Mouse (Mus musculus): ENCODE results near the gene 1700102P08Rik.

Gene 1700102P08Rik

DNA sequence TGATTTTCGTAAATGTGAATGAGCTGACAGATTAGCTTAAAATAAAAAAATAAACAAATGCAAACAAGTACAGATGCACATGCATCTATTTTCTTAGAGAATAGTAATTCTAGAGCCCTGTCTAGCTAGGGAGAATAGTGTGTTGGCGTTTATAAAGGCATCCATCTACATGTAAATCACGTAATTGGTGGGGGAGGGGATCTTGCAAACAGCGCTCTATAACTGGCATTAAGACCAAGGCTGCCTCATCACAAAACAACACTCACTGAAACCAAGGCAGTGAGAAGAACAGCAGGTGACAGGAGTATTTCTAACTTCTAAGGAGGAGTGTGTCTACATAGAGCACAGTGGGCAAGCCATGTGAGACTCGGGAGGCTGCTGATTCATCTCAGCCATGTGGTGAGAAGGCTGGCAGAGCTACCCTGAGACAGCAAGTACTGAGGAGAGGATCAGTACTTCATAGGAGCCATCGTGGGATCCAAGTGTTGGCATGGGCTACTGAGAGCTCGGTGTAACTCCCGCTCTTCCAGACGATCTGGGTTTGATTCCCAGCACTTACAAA lies 18.9 kb downstream of the 1700102P08Rik start:
- DNase-seq (ENCODE audit: low read depth): no peak

DNA sequence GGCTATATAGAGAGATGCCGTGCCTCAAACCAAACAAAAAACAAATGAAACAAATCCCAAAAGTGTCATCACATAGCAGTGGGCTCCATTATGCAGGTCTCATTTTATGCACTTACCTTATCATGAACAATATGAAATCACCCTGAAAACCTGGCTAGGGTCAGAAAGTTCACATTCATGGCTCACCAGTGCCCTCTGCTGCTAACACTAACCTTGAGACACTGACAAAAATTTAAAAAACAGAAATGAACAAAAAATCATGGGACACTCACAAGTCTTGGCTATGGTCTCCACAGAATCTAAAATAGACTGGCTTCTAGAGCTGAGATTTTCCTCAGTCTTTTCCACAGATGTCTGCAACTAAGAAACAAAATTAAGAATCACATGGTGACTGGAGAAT lies 19.6 kb downstream of the 1700102P08Rik start:
- DNase-seq (ENCODE audit: low read depth): peak; percentile 31

DNA sequence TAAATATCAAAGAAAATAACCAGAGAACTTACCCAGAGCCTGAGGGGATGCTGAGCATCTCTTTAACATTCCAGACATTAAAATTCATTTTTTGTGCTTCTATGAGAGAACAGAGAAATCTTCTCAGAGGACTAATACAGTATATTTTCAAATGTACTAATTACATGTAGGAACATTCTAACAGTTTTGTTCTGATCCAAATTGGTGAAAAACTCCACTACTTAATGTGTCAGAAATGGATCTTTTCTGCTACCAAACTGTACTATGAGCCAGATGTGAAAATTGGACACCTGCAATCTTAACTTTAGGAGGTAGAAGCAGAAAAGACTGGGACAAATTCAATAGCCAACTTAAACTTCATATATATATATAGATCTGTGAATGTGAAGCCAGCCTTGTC lies 35.8 kb downstream of the 1700102P08Rik start, which contains the start of gene Ccdc36:
TSS of gene Ccdc36 (minus strand) at position 101 of the 400 bp plus-strand sequence.
- no peak for DNase-seq (ENCODE audit: low read depth)

DNA sequence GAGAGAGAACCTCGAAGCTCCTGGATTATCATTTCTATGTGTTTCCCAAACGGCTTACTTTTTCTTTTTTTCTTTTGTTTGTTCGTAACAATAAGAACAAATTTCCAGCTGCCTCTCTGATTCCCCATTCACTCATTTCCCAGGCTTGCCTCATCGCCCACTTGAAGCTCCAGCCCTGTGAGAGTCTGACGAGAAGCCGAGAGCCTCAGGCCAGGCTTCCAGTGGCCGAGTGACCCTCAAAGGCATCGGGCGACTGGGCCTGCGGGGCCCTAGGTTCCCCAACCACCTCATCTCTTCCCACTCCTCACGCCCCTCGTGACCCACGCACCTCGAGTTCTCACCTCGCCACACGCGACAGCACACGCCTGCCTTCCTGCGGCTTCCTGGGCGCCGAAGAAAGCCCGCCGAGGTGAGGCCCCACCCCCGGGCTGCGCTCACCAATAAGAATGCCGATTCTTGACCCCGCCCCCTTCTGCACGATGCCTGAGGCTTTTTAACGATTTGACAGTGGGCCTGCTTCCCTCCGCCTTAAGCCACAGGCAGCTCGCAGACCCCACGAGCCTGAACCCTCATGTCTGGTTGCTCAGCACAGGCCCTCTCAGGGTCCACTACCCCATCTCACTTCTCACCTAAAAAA lies 38.9 kb downstream of the 1700102P08Rik start:
- DNase-seq (ENCODE audit: low read depth): no peak

DNA sequence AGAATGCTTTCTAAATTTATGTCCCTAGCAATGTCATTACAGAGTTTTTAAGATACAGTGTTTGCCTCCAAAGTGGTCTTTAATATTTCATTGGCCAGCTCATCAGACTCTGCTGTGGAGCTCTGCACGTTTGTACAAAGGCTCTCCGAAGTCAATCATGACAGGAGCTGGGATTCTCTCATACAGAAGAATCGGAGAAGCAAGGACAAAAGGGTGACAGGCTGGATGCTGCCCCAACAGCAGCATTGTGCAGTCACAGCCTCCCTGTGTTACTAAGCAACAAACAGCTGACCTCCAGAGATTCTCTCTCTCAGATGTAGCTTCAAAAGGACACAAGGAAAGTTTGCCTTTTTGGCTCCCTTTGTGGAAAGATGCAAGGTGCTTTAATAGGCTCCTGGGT lies 43.6 kb downstream of the 1700102P08Rik start, which contains the start of gene BC048562:
TSS of gene BC048562 (plus strand) at position 301 of the 400 bp plus-strand sequence.
- no peak for DNase-seq (ENCODE audit: low read depth)

DNA sequence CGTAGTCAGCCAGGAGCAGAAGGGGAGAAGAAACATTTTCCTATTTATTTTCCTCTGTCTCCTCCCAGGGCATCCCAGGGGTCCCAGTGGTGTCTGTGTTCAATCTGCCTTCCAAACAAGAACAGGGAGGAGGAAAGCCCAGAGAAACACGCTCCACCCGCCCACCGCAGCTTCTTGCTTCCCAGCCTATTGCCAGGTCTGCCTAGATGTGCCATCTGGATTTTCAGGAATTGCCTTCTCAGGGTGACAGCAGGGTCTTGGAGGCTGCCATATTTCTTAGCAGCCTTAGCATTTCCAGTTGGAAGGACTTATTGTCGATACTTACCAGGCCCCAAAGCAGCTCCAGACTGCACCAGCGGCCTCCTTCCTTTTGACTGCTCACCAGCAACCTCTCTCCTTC lies 46.6 kb downstream of the 1700102P08Rik start:
- DNase-seq (ENCODE audit: low read depth): no peak

DNA sequence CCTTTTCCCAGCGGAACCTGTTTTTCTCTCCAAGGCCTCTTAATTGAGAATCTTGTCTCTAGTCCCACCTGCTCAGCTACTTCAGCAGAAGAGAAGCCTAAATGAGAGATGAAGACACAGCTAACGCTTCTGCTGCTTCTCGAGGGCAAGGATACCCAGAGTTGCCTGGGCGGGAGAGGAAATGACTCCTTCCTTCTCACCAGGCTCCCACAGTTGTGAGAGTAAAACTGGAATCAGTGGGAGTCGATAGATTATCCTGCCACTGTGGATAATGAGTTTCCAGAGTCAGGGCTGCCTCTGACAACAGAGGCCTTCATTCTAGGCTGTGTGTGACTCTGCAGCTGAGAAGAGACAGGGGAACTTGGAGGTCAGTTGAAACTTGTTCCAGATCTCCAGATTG lies 47.9 kb downstream of the 1700102P08Rik start:
- no peak for DNase-seq (ENCODE audit: low read depth)

DNA sequence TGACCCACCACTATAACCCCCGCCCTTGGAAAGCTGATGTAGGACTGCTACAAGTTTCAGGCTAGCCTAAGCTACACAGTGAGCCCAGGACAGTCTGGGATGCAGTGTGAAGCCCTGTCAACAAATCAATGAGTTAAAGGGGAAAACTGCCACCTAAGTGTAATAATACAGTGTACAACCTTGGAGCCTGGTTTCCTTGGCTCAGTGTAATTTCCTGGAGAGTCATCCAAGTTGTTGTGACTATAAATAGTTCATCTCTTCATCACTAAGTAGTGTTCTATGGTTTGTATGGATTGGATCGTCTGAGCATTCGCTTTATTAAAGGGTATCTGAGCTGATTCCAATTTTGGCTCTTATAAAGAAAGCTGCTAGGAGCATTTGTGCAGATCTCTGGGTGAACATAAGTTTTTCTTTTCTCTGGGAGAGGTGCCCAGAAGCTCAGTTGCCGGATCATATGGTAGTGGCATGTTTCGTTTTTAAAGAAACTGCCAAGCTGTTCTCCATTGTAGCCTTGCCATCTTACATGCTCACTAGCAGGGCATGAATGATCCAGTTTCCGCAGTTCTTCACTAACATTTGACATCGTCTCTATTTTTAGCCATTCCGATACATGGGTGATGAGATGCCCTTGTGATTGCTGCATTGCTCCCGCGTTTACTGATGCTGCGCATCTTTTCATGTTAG lies 48.8 kb downstream of the 1700102P08Rik start:
- peak; percentile 24 for DNase-seq (ENCODE audit: low read depth)

DNA sequence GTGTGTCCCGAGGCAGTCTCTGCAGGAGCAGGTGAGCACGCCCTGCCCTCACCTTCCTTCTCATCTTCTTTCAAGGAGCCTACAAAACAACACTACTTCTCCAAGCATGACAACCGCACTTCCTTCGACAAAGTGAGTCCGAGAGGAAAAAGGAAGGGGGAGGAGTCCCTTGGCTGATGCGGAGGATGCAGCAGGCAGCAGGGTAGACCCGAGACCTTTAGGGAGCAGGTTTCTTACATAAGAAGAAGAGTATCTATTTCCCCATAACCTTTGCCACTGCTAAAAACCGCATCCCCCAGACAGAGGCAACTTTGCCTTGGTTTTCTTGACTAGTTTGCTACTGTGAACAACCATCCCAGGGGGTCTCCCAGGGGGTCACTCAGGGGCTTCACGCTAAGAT lies 52.5 kb downstream of the 1700102P08Rik start:
- no peak for DNase-seq (ENCODE audit: low read depth)

DNA sequence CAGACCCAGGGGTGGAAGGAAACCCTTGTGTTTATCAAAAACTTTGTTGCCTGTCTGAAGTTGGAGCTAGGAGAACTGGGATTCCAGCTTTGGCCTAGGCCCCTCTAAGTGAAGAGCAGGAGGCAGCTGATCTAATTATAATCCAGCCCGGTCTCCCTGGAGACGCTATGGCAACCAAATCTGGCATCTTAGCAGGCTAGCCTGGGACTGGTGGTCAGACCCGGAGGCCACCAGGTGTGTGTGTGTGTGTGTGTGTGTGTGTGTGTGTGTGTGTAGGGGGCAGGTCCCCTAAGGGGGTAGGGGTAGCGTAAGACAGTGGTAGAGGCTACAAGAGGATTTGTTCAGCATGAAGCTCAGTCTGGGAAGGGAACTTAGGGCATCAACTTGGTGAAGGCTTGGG lies 57.3 kb downstream of the 1700102P08Rik start:
- peak; percentile 35 for DNase-seq (ENCODE audit: low read depth)

DNA sequence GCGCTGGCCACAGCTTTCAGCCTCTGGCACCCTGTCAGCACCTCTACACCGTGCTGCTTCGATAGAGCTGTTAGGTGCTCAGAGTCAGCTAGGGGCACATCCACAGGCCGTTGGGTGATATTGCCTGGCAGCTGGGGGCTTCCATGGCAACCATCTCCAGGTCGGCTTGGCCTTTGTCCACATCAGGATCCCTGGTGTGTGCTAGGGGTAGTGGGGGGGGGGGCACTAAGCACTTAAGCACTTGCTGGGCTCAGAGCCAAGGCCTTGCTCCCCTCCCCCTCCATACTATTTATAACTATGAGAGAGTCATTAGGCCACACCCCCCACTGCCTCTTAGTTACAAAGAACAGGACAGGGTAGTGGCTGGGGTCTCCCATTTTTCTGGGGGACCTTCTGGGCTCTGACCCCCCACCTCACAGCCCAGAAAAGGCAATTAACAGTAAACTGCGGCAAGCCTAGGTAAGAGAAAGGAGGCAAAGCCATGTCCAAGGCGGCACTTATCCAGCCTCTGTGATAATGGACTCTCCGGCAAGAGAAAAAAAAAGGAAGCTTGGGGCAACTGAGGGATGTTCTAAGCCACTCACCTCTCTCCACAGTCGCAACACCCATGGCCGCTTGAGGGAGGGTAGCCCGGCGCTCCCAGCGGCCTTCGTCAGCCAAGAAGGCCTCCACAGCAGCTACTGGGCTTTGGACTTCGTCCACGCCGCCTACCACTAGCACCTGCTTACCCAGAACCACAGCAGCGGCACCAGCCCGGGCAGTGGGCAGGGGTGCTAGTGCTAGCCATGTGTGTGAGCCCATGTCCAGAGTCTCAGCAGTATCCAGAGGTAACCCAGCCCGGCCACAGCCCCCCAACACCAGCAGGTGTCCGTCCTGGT lies 57.9 kb downstream of the 1700102P08Rik start:
- DNase-seq (ENCODE audit: low read depth): peak; percentile 52

DNA sequence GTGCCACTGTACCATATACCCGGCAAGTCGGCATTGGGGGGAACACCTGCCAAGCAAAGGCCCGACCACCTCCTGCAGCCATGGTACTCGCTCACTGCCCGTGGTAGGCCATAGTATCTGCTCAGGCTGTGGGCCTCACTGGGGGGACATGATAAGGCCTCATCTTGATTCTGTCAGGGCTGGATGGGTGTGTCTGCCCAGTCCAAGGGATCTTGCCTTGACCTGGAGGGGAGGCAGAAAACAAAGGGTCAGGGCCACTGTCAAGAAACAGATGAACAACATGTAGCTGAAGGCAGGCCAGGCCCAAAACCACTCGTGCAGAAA lies 58.5 kb downstream of the 1700102P08Rik start:
- no peak for DNase-seq (ENCODE audit: low read depth)

DNA sequence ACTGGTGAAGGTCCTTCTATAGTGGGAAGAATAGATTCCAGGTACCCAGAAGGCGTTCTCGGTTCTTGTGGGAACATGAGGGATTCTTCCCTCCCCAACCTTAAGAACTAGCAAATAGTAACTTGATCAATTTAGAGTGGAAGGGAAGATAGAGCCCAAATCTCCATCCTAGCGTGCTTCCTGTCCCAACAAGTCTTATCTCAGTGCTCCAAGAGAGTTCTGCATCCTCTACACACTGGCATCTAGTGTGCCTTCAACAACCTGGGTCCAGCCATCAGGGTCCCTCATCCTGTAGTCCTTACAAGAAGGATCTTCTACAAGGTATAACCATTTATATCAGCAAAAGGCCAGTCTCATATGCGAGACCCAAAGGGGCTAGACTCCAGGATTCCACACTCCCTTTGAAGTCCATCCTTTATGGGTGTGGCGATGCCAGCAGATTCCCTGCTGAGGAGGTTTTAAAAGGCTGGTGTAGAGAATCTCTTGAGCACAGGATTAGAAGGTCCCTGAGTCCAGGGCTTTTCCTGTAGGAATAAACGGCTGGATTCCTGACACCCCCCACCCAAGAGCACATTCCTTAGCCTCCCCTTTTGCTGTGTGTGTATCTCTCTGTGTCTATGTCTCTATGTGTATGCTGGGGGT lies 59.0 kb downstream of the 1700102P08Rik start:
- DNase-seq (ENCODE audit: low read depth): no peak

DNA sequence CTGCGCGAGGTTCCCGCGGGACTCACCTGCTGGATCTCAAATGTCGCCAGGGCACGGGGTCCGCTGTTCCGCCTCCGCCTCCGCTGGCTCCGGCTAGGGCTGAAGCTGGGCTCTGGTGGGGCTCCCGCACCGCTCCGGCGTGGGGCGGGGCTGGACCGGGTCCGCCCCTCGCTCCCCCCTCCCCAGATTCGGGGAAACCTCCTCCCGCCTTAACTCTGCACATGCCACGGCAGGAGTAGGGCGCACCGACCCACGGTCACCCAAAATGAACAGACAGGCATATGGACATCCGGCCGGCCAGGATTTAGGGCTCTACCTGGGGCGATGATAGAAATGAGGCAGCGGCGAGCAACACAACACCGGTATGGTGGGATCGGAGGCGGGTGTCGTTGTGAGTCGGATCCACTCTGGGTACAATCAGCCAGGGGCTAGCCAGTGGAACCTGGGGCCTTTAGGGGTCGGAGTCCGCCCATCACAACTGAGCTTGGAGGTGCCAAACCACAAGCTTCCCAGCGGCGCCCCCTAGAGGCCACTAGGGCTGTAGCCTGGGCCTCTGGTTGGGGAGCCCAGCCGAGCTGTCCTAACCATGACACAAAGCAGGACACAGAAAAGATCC lies 59.8 kb downstream of the 1700102P08Rik start:
- peak; percentile 89 for DNase-seq (ENCODE audit: low read depth)

DNA sequence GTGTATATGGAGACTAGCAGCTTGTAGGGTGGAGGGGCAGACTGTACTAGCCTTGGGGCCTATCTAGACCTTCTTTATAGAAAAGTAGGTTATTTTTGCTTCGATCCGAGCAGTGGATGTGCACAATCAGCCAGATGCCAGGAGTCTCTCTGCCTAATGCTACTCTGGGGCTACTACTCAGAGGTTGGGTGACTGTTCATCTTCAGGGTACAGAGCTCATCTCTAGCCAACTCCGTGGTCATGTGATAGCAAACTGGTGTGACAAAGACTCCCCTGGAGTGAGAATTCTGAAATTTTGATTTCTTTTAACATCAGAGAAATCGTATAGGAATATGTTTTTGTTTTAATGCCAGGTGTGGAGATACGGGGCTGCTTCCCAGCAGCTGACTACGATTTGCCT lies 60.3 kb downstream of the 1700102P08Rik start:
- no peak for DNase-seq (ENCODE audit: low read depth)

DNA sequence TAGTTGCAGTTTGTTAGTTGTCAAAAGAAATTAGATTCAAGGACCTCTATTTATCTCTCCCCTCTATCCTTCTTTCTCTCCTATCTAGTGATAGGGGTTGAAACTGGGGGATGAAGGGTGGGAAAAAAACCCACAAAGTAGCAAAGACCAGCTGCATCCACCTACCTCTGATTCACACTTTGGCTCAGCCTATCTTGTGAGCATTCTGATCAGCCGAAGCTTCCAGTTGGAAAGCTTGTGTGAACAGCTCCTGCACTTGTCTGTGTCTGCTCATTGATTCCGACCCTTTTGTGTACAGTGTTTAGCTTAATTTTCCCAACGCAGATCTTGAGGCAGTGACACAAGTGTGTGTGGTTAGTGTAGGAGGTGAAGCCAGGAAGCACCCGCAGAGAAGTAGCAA lies 60.9 kb downstream of the 1700102P08Rik start:
- DNase-seq (ENCODE audit: low read depth): peak; percentile 30

DNA sequence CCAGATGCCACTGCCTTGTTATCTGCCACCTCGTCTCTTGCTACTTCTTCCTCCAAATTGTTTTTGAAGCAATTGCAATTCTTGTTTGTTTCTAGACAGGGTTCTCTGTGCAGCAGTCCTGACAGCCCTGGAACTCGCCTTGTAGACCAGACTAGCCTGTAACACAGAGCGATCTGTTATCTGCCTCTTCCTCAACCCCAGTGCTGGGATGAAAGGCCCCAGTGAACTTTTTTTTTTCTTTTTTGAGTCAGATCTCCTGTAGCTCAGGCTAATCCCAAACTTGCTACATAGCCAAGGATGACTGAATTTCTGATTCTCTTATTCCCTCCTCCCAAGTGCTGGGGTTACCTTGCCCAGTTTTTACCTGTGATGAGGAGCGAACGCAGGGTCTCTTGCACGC lies 61.8 kb downstream of the 1700102P08Rik start:
- no peak for DNase-seq (ENCODE audit: low read depth)

DNA sequence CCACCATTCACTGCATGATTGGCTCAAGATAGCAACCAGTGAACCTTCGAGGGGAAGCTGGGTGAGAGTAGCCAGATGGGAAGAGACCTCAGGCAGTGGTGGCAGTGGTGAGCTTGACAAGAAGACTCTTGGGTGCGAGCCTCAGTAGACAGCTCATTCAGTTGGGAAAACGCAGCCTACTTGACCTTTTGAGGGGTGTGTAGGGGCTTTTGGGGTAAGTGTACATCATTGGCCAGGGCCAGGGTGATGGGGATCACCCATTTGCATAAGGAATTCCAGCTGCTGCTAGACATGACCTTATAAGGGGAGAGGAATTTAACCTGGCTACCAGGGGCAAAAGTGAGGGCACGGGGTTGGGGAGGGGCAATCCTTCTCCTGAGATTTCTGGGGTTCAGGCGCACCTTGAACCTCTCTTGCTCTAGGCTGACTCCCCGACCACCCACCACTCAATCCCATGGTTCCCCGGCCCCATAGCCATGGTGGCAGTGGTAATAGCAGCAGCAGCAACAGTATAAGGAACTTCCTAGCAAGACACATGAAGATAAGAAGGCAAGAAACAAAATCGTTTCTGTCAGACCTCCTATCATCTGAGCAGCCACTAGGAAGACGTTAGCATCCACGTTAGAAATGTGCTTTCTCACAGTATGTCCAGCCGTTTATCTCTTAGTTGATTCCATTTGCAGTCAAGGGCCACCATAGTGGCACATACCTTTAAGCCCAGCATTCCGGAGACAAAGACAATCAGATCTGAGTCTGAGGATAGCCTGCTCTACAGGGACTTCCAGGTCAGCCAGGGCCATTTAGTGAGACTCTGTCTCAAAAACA lies 63.4 kb downstream of the 1700102P08Rik start:
- no peak for DNase-seq (ENCODE audit: low read depth)

DNA sequence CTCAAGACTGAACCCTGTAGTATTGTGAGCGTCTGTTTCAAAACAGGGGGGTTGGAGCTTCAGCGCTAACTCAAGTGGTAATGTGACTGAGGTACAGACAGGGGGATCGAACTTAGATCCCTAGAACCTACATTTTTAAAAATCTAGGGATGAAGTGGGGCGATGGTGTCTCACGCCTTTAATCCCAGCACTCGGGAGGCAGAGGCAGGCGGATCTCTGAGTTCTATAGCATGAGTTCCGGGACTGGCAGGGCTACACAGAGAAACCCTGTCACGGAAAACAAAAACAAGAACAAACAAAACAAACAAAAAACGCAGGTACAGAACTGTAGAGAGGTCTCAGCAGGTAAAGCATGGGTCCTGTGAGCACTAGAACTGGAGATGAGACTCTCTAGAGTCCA lies 64.3 kb downstream of the 1700102P08Rik start:
- DNase-seq (ENCODE audit: low read depth): no peak

DNA sequence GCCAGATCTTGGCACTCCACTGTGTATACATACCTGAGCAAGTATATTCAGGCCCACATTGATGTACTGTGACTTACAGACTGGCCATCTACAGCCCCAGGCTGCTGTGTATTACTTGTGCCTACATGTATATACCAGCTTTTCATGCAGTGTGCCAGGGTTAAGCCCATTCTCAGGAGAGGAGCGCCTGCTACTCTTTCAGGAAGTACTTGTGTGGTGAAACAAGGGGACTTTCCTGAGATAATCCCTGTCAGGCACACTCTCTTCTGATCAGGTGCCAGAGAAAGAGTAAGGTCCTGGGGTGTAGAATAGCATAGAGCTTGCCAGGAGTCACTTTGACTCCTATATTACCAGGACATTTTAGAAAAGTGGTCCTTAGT lies 67.3 kb downstream of the 1700102P08Rik start:
- no peak for DNase-seq (ENCODE audit: low read depth)

Data from NIH3T3 (cell line).